23 mouse cellular contexts compared by ENCODE assay signal in genomic region chr5:72957281-72957680, GRCm38 (mm10). TPM values are rescaled to one million over a fixed set of nuclear protein-coding genes. Genes with fewer than 3 reads are reported as not detected.
"Had no signal": no experiment of that assay in that cellular context is flagged by ENCODE, and none has a peak within 500 bp of the region (broad histone marks: within the 10 kb centered on the region; RNA-seq: fewer than 3 reads in every experiment).

No protein-coding gene starts in this region.

- DNase-seq: gastrocnemius, adult 2 months; gastrocnemius, postnatal 10 days; gastrocnemius, postnatal 25 days; heart, adult 18-20 months; heart, postnatal 10 days; heart, postnatal 4 days; kidney, adult 11 months; kidney, adult 2 months; kidney, adult 9 months; kidney, postnatal 10 days; kidney, postnatal 25 days; kidney, postnatal 4 days; liver had no signal

RNA-seq across cellular contexts. Expression of gene Gm10135, which starts 17.2 kb away (rescaled TPM):
- total RNA-seq: gastrocnemius, adult 2 months; gastrocnemius, postnatal 10 days; gastrocnemius, postnatal 25 days; gastrocnemius, postnatal 4 days; granulocyte monocyte progenitor cell, adult 5-6 weeks; heart, adult 18-20 months; heart, adult 8-10 months; heart, postnatal 10 days; heart, postnatal 25 days; heart, postnatal 4 days; layer of hippocampus, adult 2 months; layer of hippocampus, postnatal 10 days; layer of hippocampus, postnatal 25 days; left cerebral cortex, adult 2 months; left cerebral cortex, postnatal 14 days; left cerebral cortex, postnatal 36 days had no signal

RNA-seq across cellular contexts. Expression of gene Slc10a4, which starts 49.4 kb away (rescaled TPM):
- total RNA-seq: gastrocnemius, adult 2 months; gastrocnemius, postnatal 10 days; gastrocnemius, postnatal 25 days; gastrocnemius, postnatal 4 days; granulocyte monocyte progenitor cell, adult 5-6 weeks; heart, adult 18-20 months; heart, postnatal 10 days; heart, postnatal 25 days had no signal
